Mouse (Mus musculus) gastrocnemius, adult 2 months (tissue): Measurements from ENCODE around the gene Wsb2. TPM values are rescaled to one million over a fixed set of nuclear protein-coding genes. Genes with fewer than 3 reads are reported as not detected.
"Not testable (repeated sequence)": the region's sequence is repeated elsewhere in the genome, so short reads cannot be mapped to it uniquely, and the experiment has no call there.

Source experiments
- DNase-seq: peaks from one replicate; pipeline ENCODE4 v3.0.0; 2022
- H3K27ac ChIP-seq: fragments of 200-600 bp; 2 replicates; pipeline ENCODE4 v1.8.1; 2022; ENCODE audit warnings: mild to moderate bottlenecking
- H3K4me3 ChIP-seq: fragments of 200-600 bp; 2 replicates; pipeline ENCODE4 v1.8.1; 2022; ENCODE audit warnings: mild to moderate bottlenecking, moderate library complexity
- CTCF ChIP-seq: fragments of 200-600 bp; IDR thresholded peaks from 2 replicates; pipeline ENCODE4 v1.8.1; 2022; ENCODE audit warnings: antibody characterized with exemption, mild to moderate bottlenecking, moderate library complexity
- intact Hi-C: fragments of 180-260 bp; cut with DNase I; formaldehyde crosslinking; loops from one replicate; pipeline ENCODE4 v1.15.1; 2025
- total RNA-seq, 2 experiments: library from RNA; stranded (reverse); gene quantifications; 2 replicates each; pipeline ENCODE4 v1.2.3; 2021

Gene Wsb2
- total RNA-seq, 2 experiments from 2014 or later, result 88.0 to 97.7 TPM

DNA sequence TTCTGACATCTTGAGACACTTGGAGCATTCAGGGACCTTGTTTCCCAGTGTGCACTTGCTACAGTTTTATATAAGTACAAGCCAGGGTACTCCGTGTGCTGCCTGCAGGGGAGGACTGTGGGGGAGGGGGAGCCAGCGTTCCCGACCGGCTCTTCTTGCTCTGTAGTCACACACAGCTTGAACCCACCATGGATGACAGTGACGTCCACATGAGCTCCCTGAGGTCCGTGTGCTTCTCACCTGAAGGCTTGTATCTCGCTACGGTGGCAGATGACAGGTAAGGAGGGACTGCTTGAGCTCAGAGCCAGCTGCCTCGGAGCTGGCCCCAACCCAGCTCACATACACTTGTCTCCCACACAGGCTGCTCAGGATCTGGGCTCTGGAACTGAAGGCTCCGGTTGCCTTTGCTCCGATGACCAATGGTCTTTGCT is 19.2 kb downstream of the Wsb2 start:
- H3K27ac ChIP-seq, result no peak overlapping the region
- intact Hi-C loops, result no loop called here
- no peak overlapping the region for H3K4me3 ChIP-seq
- no peak for DNase-seq
- TF ChIP-seq CTCF, result no peak

GRCm38 (mm10) chr5:117377731-117378130 is 20.6 kb downstream of the Wsb2 start:
- DNase-seq, H3K27ac ChIP-seq, intact Hi-C loops, H3K4me3 ChIP-seq: not testable (repeated sequence)

GRCm38 (mm10) chr5:117380199-117380598 is 23.1 kb downstream of the Wsb2 start:
- DNase-seq, result no peak
- H3K4me3 ChIP-seq, result no peak overlapping the region
- H3K27ac ChIP-seq, result no peak overlapping the region
- no peak for TF ChIP-seq CTCF
- intact Hi-C loops, result loop anchor here (10.0 kb wide), 1 partner anchor 265 kb away; the partner anchor contains the start of gene Suds3

- intact Hi-C loops, result loop anchor here (10.0 kb wide), 1 partner anchor 267 kb away; the partner anchor contains the start of gene Suds3
- H3K27ac ChIP-seq, result no peak overlapping the region
- no peak overlapping the region for H3K4me3 ChIP-seq
- TF ChIP-seq CTCF, result no peak
- DNase-seq, result no peak
Observed at GRCm38 (mm10) chr5:117381785-117382184, 24.7 kb downstream of the Wsb2 start.

GRCm38 (mm10) chr5:117383198-117383597 is 26.1 kb downstream of the Wsb2 start:
- intact Hi-C loops, result loop anchor here (10.0 kb wide), 1 partner anchor 268 kb away; the partner anchor contains the start of gene Suds3
- H3K4me3 ChIP-seq, result no peak overlapping the region
- no peak for TF ChIP-seq CTCF
- DNase-seq, result no peak
- no peak overlapping the region for H3K27ac ChIP-seq

GRCm38 (mm10) chr5:117388296-117388751 is 31.2 kb downstream of the Wsb2 start:
- peak; percentile 39 for TF ChIP-seq CTCF
- Histone ChIP-seq H3K27ac (peak overlapping the region; percentile 75), H3K4me3 (peak overlapping the region; percentile 89)
- DNase-seq, result peak; percentile 52
- intact Hi-C loops, result loop anchor here (2.0 to 10.0 kb wide), 3 partner anchors 32 to 274 kb away; partner anchors contain the start of genes Suds3 and Wsb2

DNA sequence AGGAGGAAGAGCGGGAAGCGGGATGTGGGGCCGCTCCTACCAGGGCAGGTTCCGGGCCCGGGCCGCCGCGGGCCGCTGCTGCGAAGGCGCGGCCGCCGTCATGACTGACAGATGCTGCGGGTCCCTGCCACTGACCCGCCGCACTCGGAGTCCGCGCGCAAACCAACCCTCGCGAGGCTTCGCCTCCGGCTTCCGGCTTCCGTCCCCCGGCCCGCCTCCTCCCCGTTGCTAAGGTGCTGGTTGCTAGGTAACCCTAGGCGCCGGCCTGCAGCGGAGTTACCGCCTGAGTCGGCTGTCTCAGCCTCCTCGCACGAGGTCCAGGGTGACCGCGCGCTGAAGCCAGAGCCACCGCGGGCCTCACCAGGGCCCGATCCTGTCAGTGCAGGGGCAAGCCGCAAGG is 31.8 kb downstream of the Wsb2 start, which contains the start of gene Rfc5:
Gene Rfc5, minus strand, starts transcription at position 171 of the 400 bp plus-strand sequence.
- H3K4me3 ChIP-seq, result peak within 1 kb of the TSS; percentile 89
- H3K27ac ChIP-seq, result peak within 1 kb of the TSS; percentile 75
- intact Hi-C loops, result loop anchor here (2.0 to 10.0 kb wide), 3 partner anchors 32 to 274 kb away; partner anchors contain the start of genes Suds3 and Wsb2
- DNase-seq, result peak; percentile 98
- no peak for TF ChIP-seq CTCF

DNA sequence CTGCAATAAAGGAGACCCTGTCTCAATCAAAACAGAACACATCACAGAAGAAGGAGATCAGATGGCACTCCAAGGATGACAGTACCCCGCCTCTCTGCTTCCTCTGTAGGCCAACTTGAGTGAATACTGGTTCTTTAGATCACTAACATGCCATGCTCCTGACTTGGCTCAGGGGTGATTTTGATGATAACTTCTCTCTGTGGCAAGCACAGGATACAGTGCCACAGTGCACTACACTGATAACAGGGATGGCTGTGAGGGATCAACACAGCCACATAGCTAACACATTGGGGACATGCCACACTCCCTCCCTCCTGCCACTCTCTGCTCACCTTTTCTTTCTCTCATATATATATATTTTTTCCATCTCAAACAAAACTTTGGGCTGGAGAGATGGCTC is 33.8 kb downstream of the Wsb2 start:
- Histone ChIP-seq H3K4me3 (no peak overlapping the region), H3K27ac (no peak overlapping the region)
- DNase-seq, result no peak
- intact Hi-C loops, result no loop called here
- TF ChIP-seq CTCF, result no peak

- DNase-seq, result no peak
- H3K4me3 ChIP-seq, result no peak overlapping the region
- intact Hi-C loops, result no loop called here
- no peak for TF ChIP-seq CTCF
- H3K27ac ChIP-seq, result no peak overlapping the region
Observed at GRCm38 (mm10) chr5:117395834-117396233, 38.7 kb downstream of the Wsb2 start.

GRCm38 (mm10) chr5:117396596-117397014 is 39.5 kb downstream of the Wsb2 start:
- DNase-seq, result no peak
- H3K27ac ChIP-seq, result no peak overlapping the region
- intact Hi-C loops, result no loop called here

GRCm38 (mm10) chr5:117397371-117397770 is 40.3 kb downstream of the Wsb2 start:
- no peak overlapping the region for H3K27ac ChIP-seq
- intact Hi-C loops, result no loop called here
- no peak overlapping the region for H3K4me3 ChIP-seq
- DNase-seq, result no peak
- TF ChIP-seq CTCF, result no peak

More at GRCm38 (mm10) chr5:117396596-117397014, 39.5 kb downstream of the Wsb2 start:
- H3K4me3 ChIP-seq, result no peak overlapping the region
- no peak for TF ChIP-seq CTCF

DNA sequence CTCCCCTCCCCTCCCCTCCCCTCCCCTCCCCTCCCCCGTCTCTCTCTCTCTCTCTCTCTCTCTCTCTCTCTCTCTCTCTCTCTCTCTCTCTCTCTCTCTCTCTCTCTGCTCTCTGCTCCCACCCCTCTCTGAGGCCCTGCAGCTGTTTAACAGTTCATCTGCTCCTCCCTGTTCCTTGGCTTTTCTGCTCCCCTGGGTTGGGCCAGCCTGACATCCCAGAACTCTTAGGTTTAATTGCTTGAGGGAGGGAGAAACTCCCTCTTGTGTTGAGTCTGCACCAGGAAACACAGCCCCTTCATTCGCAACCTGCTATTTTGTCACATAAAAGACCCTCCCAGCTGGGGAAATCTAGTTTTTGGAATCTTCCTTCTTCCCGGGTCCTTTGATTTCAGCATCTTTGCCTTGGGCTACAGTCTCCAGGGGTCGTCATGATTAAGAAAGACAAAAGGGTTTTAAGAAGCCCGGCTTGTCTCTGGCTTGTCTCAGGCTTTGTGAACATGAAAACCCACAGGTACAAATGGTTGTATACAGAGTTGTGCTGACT is 41.0 kb downstream of the Wsb2 start:
- intact Hi-C loops, result no loop called here
- no peak overlapping the region for H3K4me3 ChIP-seq
- H3K27ac ChIP-seq, result no peak overlapping the region
- no peak for TF ChIP-seq CTCF
- DNase-seq, result no peak

- TF ChIP-seq CTCF, result no peak
- DNase-seq, result no peak
- intact Hi-C loops, result no loop called here
- Histone ChIP-seq H3K4me3 (no peak overlapping the region), H3K27ac (no peak overlapping the region)
Observed at GRCm38 (mm10) chr5:117399281-117399680, 42.2 kb downstream of the Wsb2 start.

- H3K4me3 ChIP-seq, result no peak overlapping the region
- intact Hi-C loops, result no loop called here
- no peak for TF ChIP-seq CTCF
Observed at GRCm38 (mm10) chr5:117403609-117404008, 46.5 kb downstream of the Wsb2 start.

GRCm38 (mm10) chr5:117404671-117405070 is 47.6 kb downstream of the Wsb2 start:
- intact Hi-C loops, result loop anchor here (5.0 kb wide), 1 partner anchor 97 kb away; no protein-coding TSS in a partner anchor
- H3K4me3 ChIP-seq, H3K27ac ChIP-seq, DNase-seq: not testable (repeated sequence)

More at GRCm38 (mm10) chr5:117403609-117404008, 46.5 kb downstream of the Wsb2 start:
- DNase-seq, result no peak
- H3K27ac ChIP-seq, result no peak overlapping the region
